Mouse (Mus musculus) c-Kit-positive CD71-positive TER-119-negative erythroid progenitor cells, embryonic 14.5 days (primary cell): ENCODE results near the gene Pbld1.

Experiments
- DNase-seq: peaks from one replicate; pipeline ENCODE4 v3.0.0-alpha.2; 2013; ENCODE audit warnings: low read depth

The Pbld1 gene

GRCm38 (mm10) chr10:63092616-63093550 is 32.9 kb downstream of the Pbld1 start:
- DNase-seq, result no peak

DNA sequence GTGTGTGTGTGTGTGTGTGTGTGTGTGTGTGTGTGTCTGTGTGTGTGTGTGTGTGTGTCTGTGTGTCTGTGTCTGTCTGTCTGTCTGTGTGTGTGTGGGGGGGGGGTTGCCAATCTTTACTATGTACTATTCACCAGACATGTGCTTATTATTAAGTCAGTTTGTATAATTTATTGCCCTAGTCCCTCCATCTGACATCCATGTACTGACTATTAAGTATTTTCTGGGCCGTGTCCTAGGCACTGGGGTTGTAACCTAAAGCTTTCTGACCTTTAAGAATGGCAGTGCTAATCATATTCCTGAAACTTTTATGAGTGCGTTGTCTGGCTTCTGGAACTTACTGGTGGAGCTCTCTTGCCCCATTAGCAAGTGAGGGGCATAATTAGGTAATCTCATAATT is 36.8 kb downstream of the Pbld1 start:
- DNase-seq, result no peak

- no peak for DNase-seq
Measured at GRCm38 (mm10) chr10:63098191-63098590, 38.2 kb downstream of the Pbld1 start.

DNA sequence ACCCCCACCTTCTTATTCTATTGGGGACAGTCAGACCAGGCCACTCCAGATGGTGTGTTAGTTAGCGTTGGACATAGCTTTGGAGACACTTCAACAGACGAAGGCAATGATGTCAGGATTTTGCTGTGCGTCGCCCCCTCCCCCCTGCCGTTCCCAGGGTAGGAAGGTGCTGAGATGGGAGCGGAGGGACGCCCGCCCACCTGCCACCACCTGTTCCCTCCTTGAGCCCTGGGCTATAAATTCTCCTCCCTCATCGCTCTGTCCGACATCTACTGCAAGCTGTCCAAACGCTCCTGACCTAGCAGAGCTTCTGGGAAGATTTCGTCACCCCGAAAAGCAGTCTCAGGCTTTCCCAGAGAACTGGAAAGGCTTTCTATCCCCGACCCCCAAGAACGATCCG is 39.6 kb downstream of the Pbld1 start, which contains the start of gene Atoh7:
Gene Atoh7 (plus strand): TSS at position 131 of the 400 bp plus-strand sequence.
- DNase-seq, result no peak

- DNase-seq, result no peak
Measured at GRCm38 (mm10) chr10:63099941-63100562, 40.1 kb downstream of the Pbld1 start.

DNA sequence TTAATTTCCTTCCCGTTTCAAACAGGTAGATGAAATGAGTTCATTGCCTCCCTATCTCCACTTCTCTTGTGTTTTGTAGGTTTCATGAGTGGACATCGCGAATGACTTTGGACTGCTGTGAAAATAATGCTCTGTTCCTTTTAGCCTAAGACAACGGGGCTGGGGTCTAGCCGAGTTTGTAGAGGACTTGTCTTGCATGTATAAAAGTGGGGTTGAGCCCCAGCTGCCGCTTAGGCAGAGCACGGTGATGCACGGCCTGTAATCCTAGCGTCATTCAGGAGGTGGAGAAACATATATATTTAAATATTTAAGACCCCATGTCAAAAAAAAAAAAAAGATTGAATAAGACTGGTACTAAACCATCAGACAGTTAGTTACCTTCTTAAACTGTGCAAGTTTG is 40.7 kb downstream of the Pbld1 start:
- DNase-seq, result no peak

DNA sequence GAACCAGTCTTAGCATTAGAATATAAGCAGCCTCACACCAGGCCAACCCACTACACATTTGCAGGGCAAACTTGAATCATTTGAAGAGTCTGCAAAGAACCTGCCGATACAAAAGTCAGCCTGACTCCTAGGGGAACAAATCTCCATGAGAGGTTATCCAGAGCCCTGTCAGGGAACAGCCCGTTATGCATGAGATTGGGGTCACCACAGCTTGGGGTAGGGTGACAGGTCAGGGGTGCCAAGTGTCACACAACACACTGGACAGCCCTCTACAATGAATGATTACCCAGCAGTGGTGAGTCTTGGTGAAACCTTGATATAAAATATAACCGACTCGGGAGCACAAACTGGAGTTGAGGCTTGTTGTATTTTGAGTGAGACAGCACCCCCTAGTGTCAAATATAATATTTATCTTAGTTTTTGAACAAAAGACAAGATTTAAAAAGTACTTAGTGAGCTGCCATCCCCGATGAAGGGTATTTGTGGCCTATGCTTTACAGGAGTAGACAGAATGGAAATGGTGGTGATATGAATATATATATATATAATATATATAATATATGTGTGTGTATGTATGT is 53.2 kb downstream of the Pbld1 start:
- DNase-seq, result peak; percentile 37

- DNase-seq, result no peak
Measured at GRCm38 (mm10) chr10:63113716-63114360, 53.9 kb downstream of the Pbld1 start.

GRCm38 (mm10) chr10:63115881-63116280 is 55.9 kb downstream of the Pbld1 start:
- DNase-seq, result no peak

DNA sequence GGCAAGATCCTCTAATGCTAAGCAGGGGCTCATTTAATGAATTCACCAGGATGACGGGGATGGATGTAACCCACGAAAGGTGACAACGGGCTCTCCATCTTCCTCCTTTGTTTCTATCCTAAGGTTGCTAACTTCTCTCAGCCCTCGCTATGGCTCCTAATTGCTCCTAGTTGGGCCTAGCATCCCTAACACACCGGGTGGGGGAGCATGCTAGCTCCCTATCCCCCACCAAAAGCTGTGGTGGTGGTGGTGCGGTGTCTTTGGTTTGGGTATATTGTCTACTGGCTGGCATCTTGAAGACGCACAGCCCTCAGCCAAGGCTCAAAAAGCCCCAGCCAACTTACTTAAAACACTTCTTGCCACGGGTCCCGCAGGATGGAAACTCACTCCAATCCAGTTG is 56.4 kb downstream of the Pbld1 start:
- DNase-seq, result no peak

DNA sequence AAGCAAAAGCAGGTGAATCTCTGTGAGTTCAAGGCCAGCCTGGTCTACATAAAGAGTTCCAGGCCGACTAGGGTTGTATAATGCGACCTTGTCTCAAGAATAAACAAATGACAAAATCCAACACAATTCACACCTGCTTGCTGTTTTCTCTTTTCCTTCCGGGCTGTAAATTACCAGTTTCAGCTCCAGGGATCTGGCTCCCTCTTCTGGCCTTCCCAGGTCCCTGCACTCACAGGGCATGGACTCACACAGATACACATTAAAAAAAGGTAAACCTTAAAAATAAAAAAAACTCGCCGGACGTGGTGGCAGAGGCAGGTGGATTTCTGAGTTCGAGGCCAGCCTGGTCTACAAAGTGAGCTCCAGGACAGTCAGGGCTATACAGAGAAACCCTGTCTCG is 57.6 kb downstream of the Pbld1 start:
- DNase-seq, result no peak

DNA sequence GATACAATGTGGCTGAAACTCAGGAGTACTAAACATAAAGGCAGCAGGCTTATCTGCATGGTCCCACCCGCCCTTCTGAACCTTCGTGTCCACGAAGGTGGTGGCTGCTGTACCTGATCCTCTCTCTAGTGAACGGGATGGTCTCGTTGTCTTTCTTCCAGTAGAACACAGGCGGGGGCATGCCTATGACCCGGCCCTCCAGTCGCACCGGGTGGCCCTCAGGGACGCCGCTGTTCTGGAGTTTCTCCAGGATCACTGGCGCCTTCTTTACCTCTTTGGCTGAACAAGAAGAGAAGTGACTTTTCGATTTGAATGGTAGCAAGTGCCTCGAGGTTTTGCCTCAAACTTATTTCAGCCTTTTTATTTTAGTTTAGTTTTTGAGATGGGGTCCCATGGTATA is 60.0 kb downstream of the Pbld1 start:
- no peak for DNase-seq

GRCm38 (mm10) chr10:63121961-63122360 is 62.0 kb downstream of the Pbld1 start:
- no peak for DNase-seq

DNA sequence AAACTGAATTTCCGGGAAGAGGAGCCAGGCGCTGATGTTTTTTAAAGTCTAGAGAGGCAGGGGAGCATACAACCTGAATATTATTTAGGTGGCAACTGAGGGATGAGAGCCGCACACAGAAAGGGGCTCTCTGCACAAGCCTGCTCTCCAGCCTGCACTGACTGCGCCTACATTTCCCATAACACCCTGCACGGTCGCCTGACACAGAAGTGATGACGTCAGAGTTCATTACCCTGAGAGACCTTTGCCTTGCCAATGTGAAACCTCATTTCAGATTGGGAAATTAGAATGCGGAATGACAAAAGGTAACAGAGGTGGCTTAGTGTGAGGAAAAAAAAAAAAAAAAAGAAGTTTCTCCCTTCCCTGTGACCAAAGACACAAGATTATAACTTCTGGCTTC is 62.6 kb downstream of the Pbld1 start:
- DNase-seq, result no peak

GRCm38 (mm10) chr10:63123141-63123540 is 63.2 kb downstream of the Pbld1 start:
- DNase-seq, result no peak

DNA sequence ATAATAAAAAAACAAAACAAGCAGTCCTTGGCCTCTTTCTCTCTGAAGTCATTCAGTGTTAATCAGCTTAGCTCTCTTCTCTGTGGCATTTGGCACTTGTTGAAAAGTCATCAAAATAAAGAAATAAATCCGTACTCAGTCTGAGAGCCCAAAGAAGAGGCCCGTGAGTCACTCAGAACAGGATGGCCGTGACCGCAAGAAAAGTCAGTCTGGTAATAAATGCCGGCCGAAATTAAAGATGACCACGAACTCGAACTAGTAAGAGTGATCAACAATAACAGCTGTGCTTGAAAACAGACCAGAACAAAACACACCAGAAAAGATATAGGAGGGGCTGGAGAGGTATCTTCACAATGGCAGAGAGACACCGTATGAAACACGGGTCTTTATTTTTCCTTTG is 64.1 kb downstream of the Pbld1 start:
- DNase-seq, result no peak

- DNase-seq, result no peak
Measured at GRCm38 (mm10) chr10:63125343-63125742, 65.4 kb downstream of the Pbld1 start.

DNA sequence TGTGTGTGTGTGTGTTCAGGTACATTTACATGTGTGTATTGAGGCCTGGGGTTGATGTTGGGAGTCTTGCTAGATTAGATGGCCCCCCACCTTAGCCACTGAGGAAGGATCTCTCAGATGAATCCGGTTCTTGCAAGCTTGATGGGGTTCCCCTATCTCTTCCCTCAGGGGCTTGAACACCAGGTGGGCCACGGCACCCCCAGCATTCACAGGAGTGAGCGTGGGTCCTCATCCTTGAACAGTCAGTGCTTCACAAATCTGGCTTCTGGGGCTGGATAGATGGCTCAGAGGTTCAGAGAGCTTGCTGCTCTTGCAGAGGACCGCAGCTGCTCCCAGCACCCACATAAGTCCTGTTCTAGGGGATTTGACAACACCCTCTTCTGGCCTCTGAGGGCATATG is 66.2 kb downstream of the Pbld1 start:
- DNase-seq, result no peak

DNA sequence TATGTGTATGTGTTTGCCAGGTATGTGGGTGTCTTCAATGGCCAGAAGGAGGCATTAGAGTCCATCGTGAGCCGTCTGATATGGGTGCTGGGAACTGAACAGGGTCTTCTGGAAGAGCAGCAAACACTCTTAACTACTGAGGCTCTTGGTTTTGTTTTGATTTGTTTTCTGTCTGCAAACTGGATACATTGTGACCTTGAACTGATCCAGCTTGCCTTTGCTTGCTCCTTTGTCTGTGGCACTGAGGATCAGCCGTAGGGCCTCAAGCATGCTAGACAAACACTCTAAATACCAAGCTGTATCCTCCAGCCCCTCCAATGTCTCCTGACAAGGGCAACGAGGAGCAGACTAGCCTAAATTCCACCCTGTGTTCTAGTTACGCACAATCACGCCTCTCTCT is 67.2 kb downstream of the Pbld1 start:
- no peak for DNase-seq
